In genomic region chr5:101657698-101658097, GRCm38 (mm10) we compare ENCODE assay signal across 21 mouse cellular contexts. TPM values are rescaled to one million over a fixed set of nuclear protein-coding genes. Genes with fewer than 3 reads are reported as not detected.
DNase-seq lines count a peak whose midpoint lies in the region; ATAC-seq and TF ChIP-seq lines count a peak whose summit lies in the region.
"Had no signal": no experiment of that assay in that cellular context is flagged by ENCODE, and none has a peak within 500 bp of the region (broad histone marks: within the 10 kb centered on the region; RNA-seq: fewer than 3 reads in every experiment).

No protein-coding gene starts in this region.

- DNase-seq in embryo, embryonic 10.5 days (ENCODE audit: low spot score) = peak; percentile 53
- no peak for DNase-seq in embryo, embryonic 11 days
- DNase-seq in midbrain, postnatal 0 days (ENCODE audit: low spot score) = no peak
- DNase-seq in neural tube, embryonic 11.5 days (ENCODE audit: low spot score) = peak; percentile 40
- DNase-seq in adrenal gland, adult 2 months = no peak
- no peak for DNase-seq in layer of hippocampus, adult 9-11 months
- DNase-seq: adrenal gland, postnatal 14 days; cerebellum, adult 18-20 months; cerebellum, postnatal 36 days; heart, adult 11 months; kidney, adult 2 months; kidney, postnatal 25 days; lung, postnatal 10 days had no signal

- 0 out of 2 replicates have a peak overlapping the region, but pooled peaks have one; percentile 3 for H3K4me3 ChIP-seq in midbrain, embryonic 12.5 days
- no peak overlapping the region for H3K4me3 ChIP-seq in midbrain, postnatal 0 days (ENCODE audit: low read depth, low read length)
- 0 out of 2 replicates have a peak overlapping the region, but pooled peaks have one; percentile 8 for H3K4me3 ChIP-seq in neural tube, embryonic 11.5 days (ENCODE audit: low read depth, low read length)
- H3K4me3 ChIP-seq: limb, embryonic 15.5 days had no signal

- H3K4me1 ChIP-seq in midbrain, embryonic 12.5 days = peaks cover 5% of the 10 kb centered on the region; the same call in 1 of the 2 replicates
- no peaks in the 10 kb centered on the region for H3K4me1 ChIP-seq in midbrain, postnatal 0 days (ENCODE audit: insufficient read depth, low read length)
- peaks cover 4% of the 10 kb centered on the region; the same call in 1 of the 2 replicates for H3K4me1 ChIP-seq in neural tube, embryonic 11.5 days (ENCODE audit: control insufficient read depth, insufficient read depth, low read length)

- TF ChIP-seq CTCF in midbrain, postnatal 0 days (IDR thresholded peaks at IDR 0.05) = no peak

- no peaks in the 10 kb centered on the region for H3K36me3 ChIP-seq in midbrain, embryonic 12.5 days
- H3K36me3 ChIP-seq in midbrain, postnatal 0 days (ENCODE audit: insufficient read depth, low read length) = no peaks in the 10 kb centered on the region
- no peaks in the 10 kb centered on the region for H3K36me3 ChIP-seq in neural tube, embryonic 11.5 days (ENCODE audit: control insufficient read depth, insufficient read depth, low read length)
- H3K36me3 ChIP-seq: limb, embryonic 15.5 days had no signal

- H3K9me3 ChIP-seq in midbrain, embryonic 12.5 days = no peaks in the 10 kb centered on the region
- H3K9me3 ChIP-seq in midbrain, postnatal 0 days (ENCODE audit: low read length) = no peaks in the 10 kb centered on the region
- H3K9me3 ChIP-seq in neural tube, embryonic 11.5 days (ENCODE audit: control insufficient read depth, low read length) = no peaks in the 10 kb centered on the region
- H3K9me3 ChIP-seq: limb, embryonic 15.5 days had no signal

- 7% methylated on average over 10 of the region's 10 CpGs for WGBS in midbrain, embryonic 12.5 days
- 3% methylated on average over 10 of the region's 10 CpGs for whole genome bisulfite sequencing in midbrain, postnatal 0 days
- 1% methylated on average over 10 of the region's 10 CpGs for WGBS in neural tube, embryonic 11.5 days

- H3K4me2 ChIP-seq in midbrain, embryonic 12.5 days (replicated peaks) = peak overlapping the region; percentile 17
- no peak overlapping the region for H3K4me2 ChIP-seq in midbrain, postnatal 0 days (ENCODE audit: low read depth, low read length, poor library complexity, severe bottlenecking)
- peak overlapping the region; percentile 10 for H3K4me2 ChIP-seq in neural tube, embryonic 11.5 days (ENCODE audit: low read depth)
- H3K4me2 ChIP-seq: limb, embryonic 15.5 days had no signal

- H3K27me3 ChIP-seq in midbrain, embryonic 12.5 days = peaks cover 88% of the 10 kb centered on the region
- peaks cover 66% of the 10 kb centered on the region for H3K27me3 ChIP-seq in midbrain, postnatal 0 days (ENCODE audit: insufficient read depth, low read length)
- H3K27me3 ChIP-seq in neural tube, embryonic 11.5 days (ENCODE audit: control insufficient read depth, insufficient read depth, low read length) = peaks cover 91% of the 10 kb centered on the region

- ATAC-seq in midbrain, embryonic 12.5 days (ENCODE audit: low FRiP score, low read depth) = no peak
- ATAC-seq in midbrain, postnatal 0 days (ENCODE audit: low FRiP score) = no peak
- no peak for ATAC-seq in neural tube, embryonic 11.5 days (ENCODE audit: insufficient read depth, low FRiP score, low TSS enrichment)
- ATAC-seq in activated CD4-positive, CD25-positive, alpha-beta regulatory T cell, adult 4 months = no peak
- ATAC-seq: CD4-positive, CD25-positive, alpha-beta regulatory T cell, adult 4 months had no signal

- no peak overlapping the region for H3K27ac ChIP-seq in midbrain, embryonic 12.5 days (replicated peaks)
- no peak overlapping the region for H3K27ac ChIP-seq in midbrain, postnatal 0 days (ENCODE audit: low read depth, low read length)
- no peak overlapping the region for H3K27ac ChIP-seq in neural tube, embryonic 11.5 days (ENCODE audit: low read depth, low read length)
- H3K27ac ChIP-seq: limb, embryonic 15.5 days had no signal

- no peak overlapping the region for H3K9ac ChIP-seq in midbrain, embryonic 12.5 days (replicated peaks)
- no peak overlapping the region for H3K9ac ChIP-seq in midbrain, postnatal 0 days (replicated peaks; ENCODE audit: low read length, poor library complexity, severe bottlenecking)
- peak overlapping the region; percentile 7; the same call in 1 of the 2 replicates for H3K9ac ChIP-seq in neural tube, embryonic 11.5 days (ENCODE audit: low read length)
- H3K9ac ChIP-seq: limb, embryonic 15.5 days had no signal

RNA-seq across cellular contexts. Expression of gene Nkx6-1, which starts 7.1 kb away (rescaled TPM):
- 6.0 and 7.8 TPM in 2 replicates for polyA plus RNA-seq in midbrain, embryonic 12.5 days (2016; fragmentation: Nextera tagmentation; extraction: Ambion mirVana)
- 1.3 and 1.4 TPM in 2 replicates for total RNA-seq in midbrain, postnatal 0 days (2014; rRNA removed)
- polyA plus RNA-seq in midbrain, postnatal 0 days (2015; fragmentation: Nextera tagmentation; extraction: Ambion mirVana) = 1.4 and 1.9 TPM in 2 replicates
- 7.4 and 7.5 TPM in 2 replicates for polyA plus RNA-seq in neural tube, embryonic 11.5 days (2014; fragmentation: Nextera tagmentation; extraction: Ambion mirVana)
- not detected for polyA plus RNA-seq in activated CD4-positive, CD25-positive, alpha-beta regulatory T cell, adult 4 months (2017; shearing (Covaris generic))
- not detected for total RNA-seq in adrenal gland, adult 2 months (2021)
- polyA plus RNA-seq in adrenal gland, adult 2 months (2012; rRNA removed) = not detected in 2 replicates
- total RNA-seq: adrenal gland, postnatal 14 days; gastrocnemius, adult 8-10 months; hematopoietic stem cell, adult 5-6 weeks; neutrophil, adult 5-6 weeks had no signal
- polyA plus RNA-seq: CD4-positive, CD25-positive, alpha-beta regulatory T cell, adult 4 months; liver, embryonic 16.5 days had no signal

Comparison
In these comparisons a context has a peak if more than half of its experiments do, and no peak if none do; other contexts are left out.
1. DNase-seq: peak in embryo, embryonic 10.5 days (single experiment) and neural tube, embryonic 11.5 days (single experiment); none in embryo, embryonic 11 days (single experiment), midbrain, postnatal 0 days (single experiment), adrenal gland, adult 2 months (single experiment) and layer of hippocampus, adult 9-11 months (single experiment).